Mouse (Mus musculus) neutrophil, adult 83 days (primary cell): ENCODE measurements around the gene Erp27. TPM values are rescaled to one million over a fixed set of nuclear protein-coding genes. Genes with fewer than 3 reads are reported as not detected.

ENCODE experiments used
- total RNA-seq, 2 experiments: library from RNA; stranded (reverse); gene quantifications; one replicate each; pipeline ENCODE4 v1.2.4; 2023

The Erp27 gene
- 1 to 10 TPM; 4.1 to 6.2 TPM for total RNA-seq

GRCm38 (mm10) chr6:136922080-136922479, at the start of gene Erp27:
Gene Erp27, minus strand, starts transcription at chr6:136922180.

GRCm38 (mm10) chr6:136941051-136942021, 19.4 kb upstream of the Erp27 start, which contains the start of gene Arhgdib:
Gene Arhgdib, minus strand, starts transcription at chr6:136941899.

GRCm38 (mm10) chr6:136923532-136923931, 1.6 kb upstream of the Erp27 start, which contains the start of gene Pde6h:
Gene Pde6h, plus strand, starts transcription at chr6:136923832.

DNA sequence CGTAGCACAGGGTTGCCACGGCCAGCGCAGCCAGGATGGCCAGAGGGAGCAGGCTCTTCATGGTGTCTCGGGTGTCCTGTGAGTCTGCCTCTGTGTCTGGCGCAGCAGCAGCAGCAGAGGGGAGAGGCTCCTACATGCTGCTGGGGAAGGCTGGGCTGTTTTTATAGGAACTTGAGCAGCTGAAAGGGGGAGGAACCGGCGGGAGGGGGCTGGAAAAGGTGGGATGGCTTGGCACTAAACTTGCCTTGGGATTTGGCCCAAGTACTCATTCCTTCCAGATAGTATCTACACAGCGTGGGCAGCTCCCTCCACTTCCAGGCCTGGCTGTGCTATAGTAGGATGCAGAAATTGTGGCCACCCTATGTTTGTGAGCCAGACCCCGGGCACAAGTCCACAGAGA, 46.3 kb downstream of the Erp27 start, which contains the start of gene Mgp:
Mgp (minus strand) TSS at position 154 of the 400 bp plus-strand sequence.

Other genes starting within 250 kb of the Erp27 start
- gene Gucy2c, start 140.4 kb downstream of the Erp27 start, total RNA-seq: under 1 TPM; 0.24 to 0.40 TPM
- gene Hist4h4, start 117.8 kb downstream of the Erp27 start, total RNA-seq: 10 to 100 TPM; 72.3 to 86.9 TPM
- 10 to 100 TPM; 86.4 to 87.8 TPM for gene H2afj, start 113.9 kb downstream of the Erp27 start, total RNA-seq
- 1 to 10 TPM; 5.5 to 7.8 TPM for gene BC049715, start 94.6 kb downstream of the Erp27 start, total RNA-seq
- 100 to 1,000 TPM in 1 of 2 experiments, 10 to 100 TPM in 1; 87.7 to 106 TPM for gene Wbp11, start 93.9 kb downstream of the Erp27 start, total RNA-seq
- gene Smco3, start 86.7 kb downstream of the Erp27 start, total RNA-seq: not detected
- gene Art4, start 64.4 kb downstream of the Erp27 start, total RNA-seq: 1 to 10 TPM; 1.5 to 1.8 TPM
- gene Mgp, start 46.4 kb downstream of the Erp27 start, total RNA-seq: not detected
- gene Pde6h, start 1.7 kb upstream of the Erp27 start, total RNA-seq: under 1 TPM in 1 of 2 experiments, not detected in 1; 0.07 TPM
- 1,000 to 10,000 TPM; 2,126 to 2,140 TPM for gene Arhgdib, start 19.7 kb upstream of the Erp27 start, total RNA-seq
- gene Rerg, start 248.3 kb upstream of the Erp27 start, total RNA-seq: under 1 TPM; 0.20 to 0.26 TPM